Mouse (Mus musculus) natural killer cell, adult 2 months (primary cell): ENCODE measurements around the gene Ccdc172.

Experiments used
- DNase-seq, 2 experiments: peaks; one replicate each; pipeline ENCODE4 v3.0.0; 2022; ENCODE audit warnings: low spot score in 2 of 2

The Ccdc172 gene

DNA sequence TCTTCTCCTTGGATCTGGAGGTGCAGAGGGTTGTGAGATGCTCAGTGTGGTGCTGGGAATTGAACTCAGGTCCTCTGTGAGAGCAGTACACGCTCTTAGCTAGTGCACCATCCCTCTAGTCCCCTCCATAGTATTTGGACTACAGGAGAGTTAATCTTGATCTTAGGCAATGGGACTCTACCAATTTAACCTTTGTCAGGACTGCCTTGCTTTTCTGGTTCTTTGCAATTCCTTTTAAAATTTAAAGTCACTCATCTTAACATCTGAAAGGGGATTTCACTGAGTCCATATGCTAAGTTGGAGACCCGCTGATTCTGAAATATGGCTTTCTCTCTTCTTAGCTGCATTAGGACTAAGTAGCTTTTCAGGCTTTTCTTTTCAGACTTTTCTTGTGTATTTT lies 59.8 kb downstream of the Ccdc172 start:
- no peak for DNase-seq

DNA sequence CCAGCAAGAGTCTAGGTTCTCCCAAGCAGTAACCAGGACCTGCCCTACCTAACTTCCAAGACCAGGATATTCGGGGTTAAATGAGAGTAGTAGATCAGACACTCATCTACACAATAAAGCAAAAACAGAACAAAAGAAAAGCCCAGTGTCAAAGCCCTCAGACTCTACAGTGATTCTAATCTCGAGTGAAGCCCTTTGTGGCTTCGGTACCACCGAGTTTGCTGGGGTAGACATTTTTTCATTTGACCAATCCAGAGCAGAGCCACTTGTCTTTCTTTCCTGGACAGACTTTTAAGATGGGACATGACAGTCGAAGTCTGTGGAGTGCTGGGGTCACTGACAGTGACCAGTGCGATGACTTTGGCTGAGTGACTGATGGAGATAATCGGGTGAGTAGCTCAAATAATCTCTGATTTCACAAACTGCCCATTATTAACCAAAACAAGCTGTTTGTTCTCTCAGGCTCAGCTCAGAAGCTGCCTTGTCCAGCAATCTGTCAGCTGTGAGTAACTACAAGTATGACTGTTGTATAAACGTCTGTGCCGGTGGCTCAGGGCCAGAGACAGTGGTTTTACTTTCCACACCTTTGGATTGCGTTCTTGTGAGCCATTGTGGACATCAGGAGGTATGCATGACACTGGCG lies 60.8 kb downstream of the Ccdc172 start:
- no peak for DNase-seq

GRCm38 (mm10) chr19:58573072-58573438 lies 61.3 kb downstream of the Ccdc172 start:
- DNase-seq: no peak

- DNase-seq: no peak
These were observed 70.2 kb downstream of the Ccdc172 start for GRCm38 (mm10) chr19:58582018-58582417.

DNA sequence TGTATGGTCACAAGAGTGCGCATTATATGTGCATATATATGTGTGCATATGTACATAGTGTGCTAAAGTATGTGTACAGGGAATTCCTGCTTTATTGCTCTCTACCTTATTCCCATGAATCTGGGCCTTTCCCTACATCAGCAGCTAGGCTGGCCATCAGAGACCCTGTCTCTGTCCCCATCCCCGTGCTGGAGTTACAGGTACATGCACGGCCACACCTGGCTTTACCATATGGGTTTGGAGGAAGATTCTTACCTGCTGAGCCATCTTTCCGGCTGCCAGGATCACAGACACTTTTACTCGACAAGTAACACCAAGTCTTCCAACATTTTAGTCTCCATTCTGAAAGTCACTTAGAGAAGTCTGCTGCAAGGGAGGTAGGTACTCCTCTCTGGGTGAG lies 71.2 kb downstream of the Ccdc172 start:
- DNase-seq: no peak

GRCm38 (mm10) chr19:58586046-58586445 lies 74.3 kb downstream of the Ccdc172 start:
- no peak for DNase-seq

DNA sequence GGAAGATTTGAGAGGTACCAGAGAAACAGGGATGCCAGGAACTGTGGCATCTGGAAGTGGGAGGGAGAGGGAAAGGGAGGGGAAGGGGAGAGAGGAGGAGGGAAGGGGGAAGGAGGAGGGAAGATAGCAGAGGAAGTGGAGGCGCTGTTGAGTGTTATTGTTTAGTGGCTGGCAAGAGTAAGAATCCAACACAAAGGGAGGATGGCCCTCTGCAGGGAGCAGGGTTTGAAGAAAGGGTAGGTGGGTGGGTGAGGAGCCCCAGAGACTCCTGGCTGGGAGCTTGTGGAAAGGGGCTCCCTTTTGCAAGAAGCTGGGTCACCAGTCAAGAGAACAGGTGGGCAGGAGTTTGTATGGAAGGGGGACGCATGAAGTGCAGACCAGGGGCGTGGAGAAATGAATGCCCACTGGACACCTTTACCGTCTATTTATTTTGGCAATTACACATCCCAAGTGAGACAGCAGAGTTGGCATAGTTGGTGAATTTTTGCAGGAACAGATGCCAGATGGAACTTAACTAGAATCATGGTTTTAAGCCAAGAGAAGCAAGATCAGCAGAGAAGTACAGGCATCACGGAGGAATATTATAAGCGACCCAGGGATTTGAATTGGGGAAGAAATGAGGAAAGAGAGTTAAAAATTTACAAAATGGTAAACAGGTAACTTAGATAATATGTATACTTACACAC lies 78.6 kb downstream of the Ccdc172 start:
- DNase-seq: no peak

DNA sequence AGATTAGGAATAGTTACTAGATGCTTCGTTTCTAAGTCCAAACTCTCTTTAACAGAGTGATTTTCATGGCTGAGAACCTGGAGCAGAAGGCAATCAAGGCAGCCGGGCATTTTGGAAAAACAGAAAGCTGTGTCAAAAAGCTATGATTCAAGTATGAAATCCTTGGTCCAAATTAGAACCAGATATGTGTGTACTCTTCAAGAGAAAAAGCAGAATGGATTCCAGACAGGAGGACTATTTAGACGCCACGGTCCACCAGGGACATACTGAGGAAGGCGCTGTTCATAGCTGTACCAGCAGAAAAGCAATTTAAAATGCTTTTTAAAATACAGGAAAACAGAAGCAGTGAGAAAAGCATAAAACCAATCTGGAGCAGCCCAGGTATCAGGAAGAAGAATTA lies 88.6 kb downstream of the Ccdc172 start:
- DNase-seq: no peak
